In the genomic region with DNA sequence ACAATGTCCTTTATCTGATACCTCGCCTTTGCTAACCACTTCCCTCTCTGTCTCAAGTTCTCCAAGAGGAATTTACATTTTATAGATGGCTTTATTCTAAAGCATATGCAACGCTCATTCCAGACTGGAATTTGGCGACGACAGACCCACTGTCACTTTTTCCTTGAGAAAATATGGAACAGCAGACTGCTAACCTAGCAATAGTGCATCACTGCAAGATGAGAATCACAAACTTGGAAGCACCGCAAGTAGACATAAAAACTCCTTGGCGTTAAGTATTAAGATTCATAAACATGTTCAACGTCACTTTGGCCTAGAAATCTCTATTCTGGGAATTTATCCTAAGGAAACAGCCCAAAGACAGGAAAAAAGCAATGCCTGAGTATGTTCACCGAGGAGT, we compare ENCODE assay signal across 22 mouse cellular contexts.
"Had no signal": no experiment of that assay in that cellular context is flagged by ENCODE, and none has a peak within 500 bp of the region (broad histone marks: within the 10 kb centered on the region; RNA-seq: fewer than 3 reads in every experiment).

No protein-coding gene starts in this region.

- H3K4me1 ChIP-seq: limb, embryonic 10.5 days; stomach, embryonic 15.5 days had no signal

- H3K9me3 ChIP-seq: limb, embryonic 10.5 days; limb, embryonic 13.5 days; liver, embryonic 12.5 days; liver, embryonic 15.5 days; lung, embryonic 15.5 days; megakaryocyte, embryonic 14.5 days; midbrain, embryonic 10.5 days; midbrain, embryonic 13.5 days; neural tube, embryonic 12.5 days; stomach, embryonic 15.5 days had no signal

- DNase-seq: kidney, postnatal 25 days; layer of hippocampus, adult 9-11 months; liver; lung, adult 18-20 months; lung, postnatal 10 days; lung, postnatal 36 days; retina, postnatal 1 day; right cerebral cortex, postnatal 25 days; spleen, adult 18-20 months; thymus, postnatal 25 days had no signal

- H3K36me3 ChIP-seq: limb, embryonic 10.5 days; limb, embryonic 13.5 days; liver, embryonic 12.5 days; liver, embryonic 15.5 days; lung, embryonic 15.5 days; midbrain, embryonic 13.5 days; neural tube, embryonic 12.5 days; stomach, embryonic 15.5 days had no signal

- H3K27ac ChIP-seq: kidney, postnatal 0 days; layer of hippocampus, adult 2 months; limb, embryonic 10.5 days; limb, embryonic 13.5 days; liver, embryonic 12.5 days; liver, embryonic 15.5 days; lung, embryonic 15.5 days; midbrain, embryonic 10.5 days; midbrain, embryonic 13.5 days; neural tube, embryonic 12.5 days; stomach, embryonic 15.5 days had no signal

- H3K4me3 ChIP-seq: layer of hippocampus, adult 2 months; limb, embryonic 10.5 days; limb, embryonic 13.5 days; liver, embryonic 12.5 days; liver, embryonic 15.5 days; lung, embryonic 15.5 days; megakaryocyte, embryonic 14.5 days; midbrain, embryonic 10.5 days; midbrain, embryonic 13.5 days; neural tube, embryonic 12.5 days; stomach, embryonic 15.5 days had no signal

- H3K9ac ChIP-seq: limb, embryonic 13.5 days; liver, embryonic 12.5 days; liver, embryonic 15.5 days; lung, embryonic 15.5 days; midbrain, embryonic 13.5 days; neural tube, embryonic 12.5 days; stomach, embryonic 15.5 days had no signal

- ATAC-seq: liver, embryonic 12.5 days; midbrain, embryonic 13.5 days had no signal

- H3K27me3 ChIP-seq: limb, embryonic 13.5 days; liver, embryonic 12.5 days; liver, embryonic 15.5 days; lung, embryonic 15.5 days; megakaryocyte, embryonic 14.5 days; midbrain, embryonic 13.5 days; neural tube, embryonic 12.5 days; stomach, embryonic 15.5 days had no signal

- H3K4me2 ChIP-seq: limb, embryonic 13.5 days; liver, embryonic 12.5 days; liver, embryonic 15.5 days; lung, embryonic 15.5 days; midbrain, embryonic 13.5 days; neural tube, embryonic 12.5 days; stomach, embryonic 15.5 days had no signal
